Mouse (Mus musculus) layer of hippocampus, adult 9-10 months (tissue): ENCODE data around the gene I0C0044D17Rik.

Source experiments
- DNase-seq: peaks from one replicate; pipeline ENCODE4 v3.0.0; 2022; ENCODE audit warnings: low spot score

Gene I0C0044D17Rik

DNA sequence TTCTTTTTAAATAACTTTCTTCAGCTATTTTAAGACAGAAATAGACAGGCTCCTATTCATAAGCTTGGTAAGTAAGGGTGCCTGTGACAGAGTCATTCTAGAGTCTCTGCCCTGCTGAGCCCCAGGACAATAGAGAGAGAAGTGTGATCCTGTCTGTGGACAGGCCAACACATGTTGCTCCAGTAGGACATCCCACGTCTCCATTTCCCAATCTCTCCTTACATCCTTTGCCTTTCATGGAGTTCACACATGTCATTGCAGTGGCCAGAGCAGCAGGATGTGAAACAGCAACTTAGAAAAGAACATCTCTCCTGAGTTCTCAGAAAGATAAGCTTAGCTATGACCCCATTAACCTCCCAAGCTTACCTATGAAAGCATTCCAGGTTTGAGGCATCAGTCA lies 8.1 kb upstream of the I0C0044D17Rik start:
- DNase-seq = no peak

DNA sequence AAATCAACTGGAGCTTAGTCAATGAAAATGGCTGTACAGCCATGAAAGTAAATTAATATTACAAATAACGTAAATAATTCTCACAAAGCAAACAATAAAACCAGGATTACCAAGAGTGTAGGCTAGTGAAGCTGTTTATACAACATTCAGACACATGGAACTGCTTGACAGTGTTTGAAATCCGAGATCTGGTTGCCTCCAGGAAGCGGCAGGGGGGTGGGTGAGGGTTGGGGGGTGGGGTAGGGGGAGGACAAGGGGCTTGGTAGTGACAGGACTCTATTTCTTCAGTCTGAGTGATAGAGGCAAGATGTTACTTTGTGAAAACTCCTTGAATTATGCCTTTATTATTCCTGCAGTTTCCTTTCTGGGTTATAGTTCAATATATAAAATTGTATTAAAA lies 3.1 kb upstream of the I0C0044D17Rik start:
- DNase-seq = no peak

DNA sequence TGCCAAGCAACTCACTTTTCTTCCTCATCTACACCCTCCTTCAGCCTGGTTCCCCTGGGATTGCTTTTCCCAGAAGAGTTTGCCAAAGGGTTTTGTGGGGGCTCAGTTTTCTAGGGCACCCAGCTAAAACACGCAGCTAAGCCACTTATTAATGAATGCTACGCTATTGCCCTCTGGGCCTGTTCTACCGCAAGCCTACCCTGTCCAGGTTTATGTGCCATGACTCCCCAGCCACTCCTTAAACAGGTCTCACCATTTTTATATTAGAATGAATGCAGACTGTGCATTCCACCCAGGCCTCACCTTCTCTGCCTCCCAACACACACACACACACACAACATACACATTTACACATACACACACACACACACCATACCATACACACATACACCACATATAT lies 593 bp downstream of the I0C0044D17Rik start:
- DNase-seq = no peak

DNA sequence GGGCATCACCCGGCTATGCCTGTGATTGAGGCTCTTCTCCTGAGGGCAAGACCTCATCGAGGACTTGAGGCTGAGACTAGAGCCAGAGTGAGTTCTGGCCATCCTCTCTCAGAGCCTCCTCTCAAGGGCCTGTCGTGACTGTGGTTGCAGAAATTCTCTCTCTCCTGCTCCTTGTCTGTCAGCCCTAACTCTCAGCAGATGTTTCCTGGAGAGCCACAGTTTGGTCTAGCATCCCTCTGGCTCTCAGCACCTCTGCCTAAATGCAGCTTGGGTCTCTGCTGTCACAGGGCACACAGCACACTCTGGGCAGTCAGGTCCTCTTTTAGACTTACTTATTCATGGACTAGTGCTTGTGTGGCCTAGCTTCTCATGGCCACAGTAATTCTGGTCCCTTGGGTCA lies 1.2 kb downstream of the I0C0044D17Rik start:
- no peak for DNase-seq

DNA sequence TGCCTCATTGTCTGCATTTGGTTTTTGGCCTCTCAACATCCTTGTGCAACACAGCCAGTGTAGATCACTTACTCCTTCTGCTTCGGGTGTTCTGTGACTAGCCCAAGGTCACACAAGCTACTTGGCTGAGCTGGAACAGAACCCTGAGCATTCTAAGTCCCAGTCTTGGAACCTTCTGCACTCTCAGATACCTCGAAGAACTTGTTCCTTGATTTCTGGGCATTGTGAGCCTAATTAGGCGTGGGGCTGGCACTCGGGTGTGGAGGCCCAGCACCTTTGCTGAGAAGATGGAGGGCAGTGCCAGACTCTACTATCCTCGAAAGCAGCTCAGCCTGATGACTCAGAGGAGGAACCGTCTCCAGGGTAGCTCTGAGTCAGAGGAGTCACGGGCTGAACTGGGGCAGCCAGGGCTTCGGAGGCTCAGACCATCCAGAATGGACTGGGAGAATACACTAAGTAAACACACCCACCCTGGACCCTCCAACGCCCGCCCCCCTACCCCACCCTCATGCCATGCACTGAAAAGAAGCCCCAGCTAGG lies 4.4 kb downstream of the I0C0044D17Rik start:
- no peak for DNase-seq

DNA sequence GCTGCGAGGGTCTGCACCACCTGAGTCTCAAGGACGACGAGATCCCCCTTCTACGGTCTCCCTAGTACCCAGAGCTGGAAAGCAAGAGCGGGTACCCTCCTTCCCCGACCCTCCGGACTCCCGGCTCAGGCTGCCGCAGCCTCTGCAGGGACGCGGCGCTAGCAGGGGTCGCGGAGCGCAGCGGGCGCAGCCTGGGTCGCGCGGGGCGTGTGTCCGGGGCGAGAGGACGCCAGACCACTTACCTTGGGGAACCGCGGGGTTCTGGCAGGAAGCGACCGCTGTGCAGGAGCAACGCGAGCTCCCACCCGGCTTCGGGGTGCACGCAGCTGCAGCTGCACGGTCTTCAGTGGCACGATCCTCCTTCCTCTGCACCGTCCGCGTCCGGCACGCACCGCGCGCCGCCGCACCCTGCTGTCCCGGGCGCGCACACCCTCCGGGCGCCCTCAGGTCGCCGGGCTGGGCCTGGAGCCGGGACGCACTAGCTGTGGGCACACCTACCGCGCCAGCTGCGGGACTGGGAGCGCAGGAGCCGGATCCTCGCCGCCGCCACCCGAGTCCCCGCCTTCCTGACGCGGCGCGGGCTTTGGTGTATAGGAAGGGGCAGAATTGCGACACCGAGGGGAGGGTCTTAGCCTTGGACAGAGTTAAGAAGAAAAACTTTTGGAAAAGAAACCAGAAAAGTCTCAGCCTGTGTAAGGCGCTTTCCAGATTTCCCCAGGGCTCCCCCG lies 6.3 kb downstream of the I0C0044D17Rik start, which contains the start of gene Kank4:
Kank4 (minus strand) TSS at position 354 of the 728 bp plus-strand sequence.
- DNase-seq = no peak

DNA sequence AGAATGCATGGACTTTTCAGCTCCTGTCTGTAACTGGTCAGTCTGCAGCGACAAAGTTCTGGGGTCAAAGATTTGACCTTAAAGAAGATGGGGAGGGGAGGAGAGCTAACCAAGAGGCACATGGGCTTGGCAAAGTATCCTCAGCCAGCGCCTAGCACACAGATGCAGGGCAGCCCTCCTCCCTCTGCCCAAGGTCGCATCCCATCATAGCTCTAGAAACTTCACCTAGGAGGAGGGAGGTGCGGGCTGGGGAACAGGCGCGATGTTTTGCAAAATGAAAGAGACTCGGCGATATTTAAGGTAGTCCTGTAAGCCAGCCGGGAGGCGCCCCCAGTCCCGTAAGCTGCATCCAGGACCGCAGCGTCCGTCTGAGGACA lies 6.8 kb downstream of the I0C0044D17Rik start:
- no peak for DNase-seq

DNA sequence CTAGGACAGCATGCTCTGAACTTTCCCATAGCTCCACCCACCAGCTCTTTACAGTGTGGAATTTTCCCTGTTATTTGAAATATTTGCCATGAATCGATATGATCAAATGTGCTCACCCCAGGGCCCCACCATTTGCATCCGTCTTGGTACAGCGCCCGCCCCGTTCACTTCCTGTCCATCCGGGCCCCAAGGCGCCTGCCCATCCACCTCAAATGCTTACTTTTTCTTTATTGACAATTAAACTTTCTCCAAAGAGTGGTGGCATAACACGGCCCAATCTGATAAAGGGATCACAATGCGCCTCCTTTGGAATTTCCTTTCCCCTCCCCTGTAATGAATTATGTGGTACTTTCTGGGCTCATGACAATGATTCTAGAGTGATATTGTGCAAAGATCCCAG lies 17.3 kb downstream of the I0C0044D17Rik start:
- no peak for DNase-seq

DNA sequence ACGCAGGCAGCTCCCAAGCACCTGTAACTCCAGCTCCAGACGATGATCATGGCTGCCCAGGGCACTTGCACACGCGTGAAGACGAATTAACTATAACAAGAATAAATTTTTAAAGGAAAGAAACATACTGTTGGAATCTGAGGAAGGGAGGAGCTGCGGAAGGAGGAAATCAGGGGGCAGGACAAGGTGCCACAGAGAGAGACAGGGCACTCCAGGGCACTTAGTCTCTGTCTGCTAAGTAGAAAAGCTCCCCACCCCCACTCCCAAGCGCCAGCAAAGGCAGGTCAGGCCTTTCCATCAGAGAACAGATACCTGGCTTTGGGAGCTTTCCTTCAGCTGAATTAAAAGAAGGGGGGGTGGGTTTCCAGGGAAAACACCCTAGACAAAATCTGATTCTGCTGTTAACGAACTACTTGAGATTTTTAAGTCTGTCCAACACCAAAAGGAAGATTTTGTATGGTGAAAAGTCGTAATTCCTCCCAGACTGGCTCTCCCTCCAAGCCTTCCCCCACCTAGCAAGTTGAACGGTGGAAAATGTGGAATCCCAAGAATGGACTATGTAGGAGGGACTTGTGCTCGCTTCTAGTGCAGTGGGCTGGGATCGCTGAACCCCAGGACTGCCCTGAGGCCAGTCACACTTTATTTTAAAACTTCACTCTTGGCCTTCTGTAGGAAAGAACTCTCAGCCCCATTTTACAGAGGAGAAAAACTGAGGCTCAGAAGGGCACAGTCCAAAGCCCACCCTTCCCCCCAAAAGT lies 18.2 kb downstream of the I0C0044D17Rik start:
- no peak for DNase-seq

DNA sequence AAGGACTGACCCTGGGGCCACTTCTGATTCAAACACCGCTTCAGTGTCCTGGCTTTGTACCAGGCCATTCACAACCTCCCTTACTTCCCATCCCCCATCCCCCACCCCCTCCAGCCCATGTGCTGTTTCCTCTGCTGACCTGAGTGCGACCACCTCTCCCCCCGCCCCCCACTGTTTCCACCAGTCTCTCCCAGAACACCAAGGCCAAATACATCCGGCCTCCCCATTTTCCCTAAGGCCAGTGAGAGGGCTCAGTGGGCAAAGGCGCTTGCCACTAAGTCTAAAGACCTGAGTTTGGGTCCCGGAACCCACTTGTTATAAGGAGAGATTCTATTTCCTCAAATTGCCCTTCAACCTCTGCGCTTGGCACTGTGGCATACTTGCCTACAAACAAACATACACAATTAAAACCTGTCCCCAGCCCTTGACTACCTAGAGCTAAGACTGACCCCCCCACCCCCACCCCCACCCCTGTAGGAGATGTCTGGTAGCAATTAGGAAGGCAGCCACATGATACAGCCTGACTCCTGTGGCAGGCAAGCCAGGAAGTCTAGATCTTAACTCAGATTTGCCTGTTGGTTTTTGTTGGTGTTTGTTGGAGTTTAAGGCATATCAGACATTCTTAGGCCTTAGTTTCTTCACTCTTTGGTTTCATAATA lies 19.0 kb downstream of the I0C0044D17Rik start:
- DNase-seq = no peak

DNA sequence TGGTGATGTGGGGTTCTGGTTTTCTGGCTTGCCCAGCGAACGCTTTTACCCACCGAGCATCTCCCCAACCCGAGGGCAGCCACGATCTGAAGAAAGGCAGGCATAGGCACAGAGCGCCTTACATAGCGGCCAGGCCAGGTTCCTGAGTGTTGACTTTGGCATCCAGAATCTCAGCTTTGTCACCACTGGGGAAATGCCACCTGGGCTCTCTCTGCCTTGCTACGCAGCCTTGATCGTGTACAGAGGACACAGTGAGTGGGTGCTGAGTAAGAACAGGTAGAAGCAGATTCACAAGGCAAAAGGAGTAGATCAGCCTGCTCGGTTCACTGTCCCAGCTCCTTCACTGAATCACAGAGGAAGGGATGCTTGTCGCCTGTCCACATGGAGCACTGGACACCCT lies 21.9 kb downstream of the I0C0044D17Rik start:
- DNase-seq = no peak

DNA sequence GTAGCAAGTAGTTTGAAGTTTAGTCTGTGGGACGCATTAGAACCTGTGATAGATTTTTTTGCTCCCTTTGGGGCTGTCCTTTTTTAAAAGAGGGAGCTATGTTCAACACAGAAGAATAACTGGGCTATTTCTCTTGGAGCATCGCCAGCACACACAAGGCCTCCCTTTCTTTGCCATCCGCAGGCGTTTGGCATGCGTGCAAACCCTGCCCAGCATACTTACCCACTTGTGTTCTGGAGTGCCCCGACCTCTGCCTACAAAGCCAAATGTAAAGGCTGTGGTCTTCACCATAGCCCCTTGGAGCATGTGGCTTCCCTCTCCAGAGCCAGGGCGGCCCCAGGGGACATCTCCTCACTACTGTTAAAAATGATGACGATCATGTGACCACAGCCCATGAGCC lies 22.8 kb downstream of the I0C0044D17Rik start:
- no peak for DNase-seq

DNA sequence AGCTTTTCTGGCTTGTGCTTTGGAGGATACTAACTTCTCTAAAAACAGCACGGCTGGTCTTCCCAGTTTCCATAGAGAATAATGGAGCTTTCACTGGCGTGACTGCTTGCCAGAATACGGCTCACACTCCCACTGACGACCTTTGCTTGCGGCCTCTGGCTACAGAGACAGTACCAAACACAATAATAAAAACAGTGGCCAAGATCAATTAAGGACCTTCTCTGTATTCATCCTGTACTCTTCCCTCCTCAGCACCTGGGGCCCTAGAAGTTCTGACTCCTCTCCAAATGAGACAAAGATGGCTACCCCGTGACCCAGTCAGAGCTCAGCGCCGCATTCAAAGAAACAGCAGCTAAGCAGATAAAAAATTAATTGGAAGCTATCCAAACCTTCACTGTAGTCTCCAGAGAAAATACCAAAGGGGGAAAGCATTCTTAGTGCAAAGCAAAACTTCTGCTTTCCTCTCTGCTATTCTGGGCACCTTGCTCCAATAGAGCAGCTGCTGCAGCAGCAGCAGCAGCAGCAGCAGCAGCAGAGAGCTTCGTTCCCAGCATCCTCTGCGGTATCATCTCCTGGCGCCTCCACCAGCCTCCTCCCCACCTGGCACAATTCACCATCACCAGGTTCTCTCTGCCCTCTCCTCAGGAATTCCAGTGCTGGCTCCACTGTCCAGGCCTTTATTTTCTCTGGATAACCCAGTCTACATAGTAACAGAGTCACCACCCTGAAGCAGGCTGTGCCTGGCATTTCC lies 26.9 kb downstream of the I0C0044D17Rik start:
- DNase-seq = no peak

DNA sequence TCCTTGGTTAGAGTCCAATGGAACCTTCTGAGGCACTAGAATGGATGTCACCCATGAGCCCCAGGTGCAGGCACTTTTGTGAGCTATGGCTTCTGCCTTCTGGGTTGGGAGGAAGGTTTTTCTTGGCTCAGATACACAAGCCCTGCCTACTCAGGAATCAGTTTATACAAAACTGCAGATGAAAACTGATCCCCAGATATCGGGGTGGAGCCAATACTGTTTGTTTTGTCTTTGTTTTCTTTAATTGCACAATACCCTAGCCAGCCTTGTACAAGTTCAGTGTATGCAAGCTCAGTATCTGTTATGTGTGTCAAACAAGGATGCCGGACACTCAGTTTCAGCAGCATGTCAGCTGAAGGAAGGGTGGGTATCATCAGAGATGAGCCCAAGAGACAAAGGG lies 28.4 kb downstream of the I0C0044D17Rik start:
- DNase-seq = no peak

DNA sequence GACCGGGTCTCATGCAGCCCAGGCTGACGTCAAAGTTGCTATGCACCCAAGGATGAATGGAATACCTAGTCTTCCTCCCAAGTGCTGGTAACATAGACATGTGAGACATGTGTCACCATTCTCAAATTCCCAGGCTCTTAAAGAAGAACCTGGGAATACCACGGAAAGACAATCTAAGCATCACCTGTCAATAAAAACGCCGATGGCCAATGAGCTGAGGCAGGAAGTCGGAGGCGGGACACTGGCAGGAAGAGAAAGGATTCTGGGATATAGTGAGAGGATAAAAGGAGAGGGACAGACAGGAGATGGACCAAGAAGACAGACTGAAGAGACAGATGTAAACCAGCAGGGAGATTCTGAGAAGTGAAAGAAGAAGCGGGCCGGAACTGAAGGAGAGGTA lies 30.2 kb downstream of the I0C0044D17Rik start:
- DNase-seq = no peak

DNA sequence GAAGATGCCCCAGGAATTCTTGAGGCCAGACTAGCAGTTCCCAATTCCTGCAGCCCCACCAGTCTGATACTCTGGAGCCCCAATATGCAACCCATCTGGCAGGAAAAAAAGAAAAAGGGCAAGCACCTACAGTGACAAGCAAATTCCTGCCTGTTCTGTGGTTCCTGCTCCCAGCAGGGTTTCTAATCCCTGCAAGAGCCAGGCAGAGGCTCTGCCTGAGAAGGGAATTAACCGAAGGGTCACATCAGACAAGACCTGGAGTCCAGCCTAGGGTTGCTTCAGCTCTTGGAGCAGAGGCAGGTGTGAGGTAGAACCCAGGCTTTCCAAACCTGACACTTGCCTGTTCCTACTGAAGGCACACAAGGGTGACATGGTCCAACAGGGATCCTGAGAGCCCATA lies 32.9 kb downstream of the I0C0044D17Rik start:
- no peak for DNase-seq

DNA sequence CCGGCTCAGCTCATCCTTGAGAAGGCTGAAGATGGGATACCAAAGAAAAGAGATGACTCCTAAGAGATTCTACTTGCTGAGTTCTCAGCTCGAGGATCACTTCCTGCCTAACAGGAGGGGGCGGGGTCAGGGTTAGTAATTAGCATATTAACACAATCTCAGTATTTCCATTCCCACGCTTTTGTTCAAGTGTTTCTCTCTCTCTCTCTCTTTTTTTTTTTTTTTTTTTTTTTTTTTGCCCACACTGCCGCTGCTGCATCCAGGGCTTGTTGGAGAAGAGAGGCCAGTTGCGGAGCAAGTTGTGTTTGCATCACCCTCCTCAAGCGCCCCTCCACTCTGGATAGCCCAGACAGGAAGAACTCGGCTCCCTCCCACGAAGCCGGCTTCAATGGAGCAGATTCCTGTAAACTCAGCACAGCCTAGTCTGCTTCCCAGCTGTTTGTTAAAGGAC lies 33.8 kb downstream of the I0C0044D17Rik start:
- no peak for DNase-seq

DNA sequence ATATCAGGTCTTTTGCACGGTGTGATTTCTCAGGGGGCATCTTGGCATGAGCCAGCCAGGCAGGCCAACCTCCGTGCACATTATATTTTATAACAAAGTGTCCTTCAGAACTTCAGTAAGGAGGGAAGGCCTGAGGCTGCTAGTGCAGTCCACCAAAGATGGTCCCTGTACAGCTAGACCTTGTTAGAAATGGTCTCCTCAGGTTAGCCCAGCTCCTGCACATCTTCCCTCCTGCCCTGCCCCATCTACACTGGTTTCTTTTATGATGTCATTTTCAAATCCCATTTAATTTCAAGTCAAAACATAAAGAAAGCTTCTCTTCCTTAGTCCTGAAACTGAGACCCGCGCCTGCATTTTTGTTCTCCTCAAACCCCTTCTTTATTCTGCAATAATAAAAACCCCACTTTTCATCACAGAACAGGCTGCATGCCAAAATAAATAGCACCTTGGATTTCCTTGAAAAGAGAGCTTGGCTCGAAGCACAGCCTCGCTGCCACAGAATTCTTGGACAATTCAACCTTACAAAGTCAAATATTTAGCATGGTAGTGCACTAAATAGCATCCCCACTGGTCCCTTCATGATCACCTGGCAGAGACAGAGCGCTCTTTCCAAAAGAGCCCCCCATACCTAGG lies 34.4 kb downstream of the I0C0044D17Rik start:
- DNase-seq = no peak

DNA sequence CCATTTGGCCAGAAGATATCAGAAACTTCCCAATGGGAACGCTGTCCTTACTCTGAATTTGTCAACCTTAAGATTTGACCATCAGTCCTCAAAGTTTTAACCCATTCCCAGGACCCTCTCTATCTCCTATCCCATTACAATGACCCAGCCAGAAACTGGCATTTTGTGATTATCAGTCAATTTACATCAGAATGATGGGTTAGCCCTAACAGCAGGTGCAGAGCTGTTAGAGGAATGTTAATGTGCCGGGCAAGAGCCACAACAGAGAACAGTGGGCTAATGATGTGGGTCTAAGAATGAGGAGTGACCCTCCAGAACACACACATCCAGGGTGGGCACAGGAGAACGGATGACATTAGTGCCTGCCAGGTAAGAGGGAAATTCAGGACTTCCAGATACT lies 37.4 kb downstream of the I0C0044D17Rik start:
- DNase-seq = no peak

DNA sequence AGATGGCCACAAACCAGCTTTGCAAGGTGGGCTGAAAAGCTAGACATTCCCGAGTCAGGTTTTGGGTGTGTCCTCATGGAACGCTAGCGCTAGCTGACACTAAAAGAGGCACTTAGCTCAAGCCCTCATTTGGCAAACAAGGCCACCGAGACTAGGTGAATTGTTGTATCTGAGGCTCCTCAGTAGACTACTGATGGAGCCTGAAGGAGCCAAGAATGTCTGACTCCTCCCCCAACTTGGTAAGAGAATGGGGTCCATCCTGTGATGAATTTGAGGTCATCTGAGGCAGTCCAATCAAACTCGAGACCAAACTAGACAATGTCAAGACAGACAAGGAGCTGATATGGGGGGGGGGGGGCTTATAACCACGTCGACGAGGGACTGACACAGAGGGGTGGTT lies 37.8 kb downstream of the I0C0044D17Rik start:
- DNase-seq = no peak

DNA sequence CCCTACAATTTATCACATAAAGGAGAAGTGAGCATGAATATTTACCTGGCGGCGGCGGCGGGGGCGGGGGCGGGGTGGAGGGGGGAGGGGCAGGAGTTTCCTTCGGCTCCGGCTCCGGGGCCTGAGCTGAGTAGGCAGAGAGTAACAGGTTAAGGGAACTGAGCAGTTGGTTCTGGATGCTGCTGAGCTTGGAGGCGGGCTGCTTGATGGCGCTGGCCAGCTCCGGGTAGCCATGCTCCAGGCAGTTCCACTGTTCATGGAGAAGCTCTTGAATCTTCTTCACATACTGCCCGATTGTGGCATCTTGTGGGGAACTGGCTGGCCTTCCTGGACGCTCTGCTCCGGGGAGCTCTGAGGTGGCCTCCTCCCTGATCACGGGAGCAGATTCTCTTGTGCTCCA lies 45.4 kb downstream of the I0C0044D17Rik start:
- no peak for DNase-seq

DNA sequence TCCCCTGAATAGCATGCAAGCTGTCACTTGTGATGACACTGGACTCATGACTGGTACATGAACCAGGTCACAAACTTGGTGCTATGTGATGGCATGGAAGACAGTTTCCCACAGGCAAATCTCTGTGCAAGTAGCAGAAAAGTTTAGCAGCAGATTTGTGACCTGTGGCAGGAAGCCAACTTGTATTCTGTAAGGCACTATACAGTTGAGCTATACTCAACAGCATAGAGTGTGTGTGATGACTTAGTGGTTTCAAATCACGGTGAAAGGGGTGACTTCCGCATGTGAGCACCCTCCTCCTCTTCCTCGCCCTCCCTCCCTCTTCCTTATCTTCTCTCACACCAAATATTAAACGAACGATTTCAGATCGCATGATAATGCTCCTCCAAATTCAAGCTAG lies 46.2 kb downstream of the I0C0044D17Rik start:
- no peak for DNase-seq
